Mouse (Mus musculus): ENCODE measurements at regions not wholly inside any gene's neighbourhood (a gene's known extent, or its start where the extent isn't known, plus 50 kb on each side); places are given as distances from the start of the nearest gene placed in this dataset.

- no peak for ATAC-seq (replicated peaks; ENCODE audit: insufficient number of reproducible peaks, low FRiP score, low TSS enrichment)
- no peaks in the 10 kb centered on the region for H3K27me3 ChIP-seq (ENCODE audit: control insufficient read depth, insufficient read depth, low read length)
- H3K36me3 ChIP-seq (ENCODE audit: control insufficient read depth, insufficient read depth, low read length) = no peaks in the 10 kb centered on the region
- 77% methylated on average over 3 of the region's 3 CpGs for WGBS (ENCODE audit: insufficient replicate concordance)
- H3K4me3 ChIP-seq (ENCODE audit: low read depth, low read length) = no peak overlapping the region
- no peak overlapping the region for H3K4me2 ChIP-seq
- no peak overlapping the region for H3K27ac ChIP-seq (ENCODE audit: low read depth, low read length)
- no peaks in the 10 kb centered on the region for H3K9me3 ChIP-seq (replicated peaks; ENCODE audit: control insufficient read depth, low read length)
- H3K9ac ChIP-seq (ENCODE audit: low read depth, low read length) = no peak overlapping the region
- H3K4me1 ChIP-seq (ENCODE audit: control insufficient read depth, insufficient read depth, low read length) = no peaks in the 10 kb centered on the region
These were observed 230.8 kb downstream of the Ahr start for GRCm38 (mm10) chr12:35303764-35304717.

- no peak overlapping the region for H3K4me3 ChIP-seq (ENCODE audit: low read depth, low read length)
- H3K27me3 ChIP-seq (ENCODE audit: control insufficient read depth, insufficient read depth, low read length) = no peaks in the 10 kb centered on the region
- H3K36me3 ChIP-seq (ENCODE audit: control insufficient read depth, insufficient read depth, low read length) = no peaks in the 10 kb centered on the region
- H3K9me3 ChIP-seq (replicated peaks; ENCODE audit: control insufficient read depth, low read length) = no peaks in the 10 kb centered on the region
- H3K4me2 ChIP-seq = no peak overlapping the region
- ATAC-seq (replicated peaks; ENCODE audit: insufficient number of reproducible peaks, low FRiP score, low TSS enrichment) = no peak
- H3K4me1 ChIP-seq (ENCODE audit: control insufficient read depth, insufficient read depth, low read length) = no peaks in the 10 kb centered on the region
- 69% methylated on average over 2 of the region's 2 CpGs for WGBS (ENCODE audit: insufficient replicate concordance)
- no peak overlapping the region for H3K27ac ChIP-seq (ENCODE audit: low read depth, low read length)
- H3K9ac ChIP-seq (ENCODE audit: low read depth, low read length) = no peak overlapping the region
These were observed 231.7 kb downstream of the Ahr start for GRCm38 (mm10) chr12:35303188-35303587.

- no peak overlapping the region for H3K9ac ChIP-seq (ENCODE audit: low read depth, low read length)
- ATAC-seq (replicated peaks; ENCODE audit: insufficient number of reproducible peaks, low FRiP score, low TSS enrichment) = no peak
- WGBS (ENCODE audit: insufficient replicate concordance) = 67% methylated on average over 1 of the region's 1 CpGs
These were observed 240.2 kb downstream of the Ahr start for GRCm38 (mm10) chr12:35294668-35295067.

GRCm38 (mm10) chr12:35293566-35293965, 241.3 kb downstream of the Ahr start:
- H3K9ac ChIP-seq (ENCODE audit: low read depth, low read length) = no peak overlapping the region
- no peaks in the 10 kb centered on the region for H3K4me1 ChIP-seq (ENCODE audit: control insufficient read depth, insufficient read depth, low read length)
- ATAC-seq (replicated peaks; ENCODE audit: insufficient number of reproducible peaks, low FRiP score, low TSS enrichment) = no peak
- no peak overlapping the region for H3K27ac ChIP-seq (ENCODE audit: low read depth, low read length)
- H3K27me3 ChIP-seq (ENCODE audit: control insufficient read depth, insufficient read depth, low read length) = no peaks in the 10 kb centered on the region
- H3K4me2 ChIP-seq = no peak overlapping the region
- 72% methylated on average over 2 of the region's 2 CpGs for WGBS (ENCODE audit: insufficient replicate concordance)
- no peaks in the 10 kb centered on the region for H3K36me3 ChIP-seq (ENCODE audit: control insufficient read depth, insufficient read depth, low read length)
- H3K9me3 ChIP-seq (replicated peaks; ENCODE audit: control insufficient read depth, low read length) = no peaks in the 10 kb centered on the region
- H3K4me3 ChIP-seq (ENCODE audit: low read depth, low read length) = no peak overlapping the region

More at GRCm38 (mm10) chr12:35294668-35295067, 240.2 kb downstream of the Ahr start:
- no peak overlapping the region for H3K4me3 ChIP-seq (ENCODE audit: low read depth, low read length)
- H3K9me3 ChIP-seq (replicated peaks; ENCODE audit: control insufficient read depth, low read length) = no peaks in the 10 kb centered on the region
- H3K27ac ChIP-seq (ENCODE audit: low read depth, low read length) = no peak overlapping the region
- no peaks in the 10 kb centered on the region for H3K36me3 ChIP-seq (ENCODE audit: control insufficient read depth, insufficient read depth, low read length)
- H3K27me3 ChIP-seq (ENCODE audit: control insufficient read depth, insufficient read depth, low read length) = no peaks in the 10 kb centered on the region
- H3K4me1 ChIP-seq (ENCODE audit: control insufficient read depth, insufficient read depth, low read length) = no peaks in the 10 kb centered on the region
- no peak overlapping the region for H3K4me2 ChIP-seq

DNA sequence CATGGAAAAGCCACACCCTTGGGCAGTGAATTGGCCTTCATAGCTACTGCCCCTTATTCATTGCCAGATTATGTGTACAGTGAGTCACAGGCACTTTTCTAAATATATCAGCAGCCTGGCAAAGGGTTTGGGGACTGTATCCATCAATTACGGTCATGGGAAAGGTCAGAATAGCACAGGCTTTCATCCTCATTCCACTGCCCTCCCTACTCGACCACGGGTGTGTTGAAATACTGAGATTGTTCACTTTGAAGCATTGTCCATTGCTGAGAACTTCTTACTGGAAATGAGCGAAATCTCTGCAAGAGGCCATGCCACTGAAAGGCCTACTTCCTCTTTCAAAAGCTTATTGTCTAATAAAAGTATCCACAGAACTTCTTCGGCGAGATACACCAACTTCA, 242.9 kb downstream of the Ahr start:
- ATAC-seq (replicated peaks; ENCODE audit: insufficient number of reproducible peaks, low FRiP score, low TSS enrichment) = no peak
- H3K9ac ChIP-seq (ENCODE audit: low read depth, low read length) = no peak overlapping the region
- no peaks in the 10 kb centered on the region for H3K4me1 ChIP-seq (ENCODE audit: control insufficient read depth, insufficient read depth, low read length)
- H3K9me3 ChIP-seq (replicated peaks; ENCODE audit: control insufficient read depth, low read length) = no peaks in the 10 kb centered on the region
- no peaks in the 10 kb centered on the region for H3K27me3 ChIP-seq (ENCODE audit: control insufficient read depth, insufficient read depth, low read length)
- H3K36me3 ChIP-seq (ENCODE audit: control insufficient read depth, insufficient read depth, low read length) = no peaks in the 10 kb centered on the region
- H3K4me2 ChIP-seq = no peak overlapping the region
- WGBS (ENCODE audit: insufficient replicate concordance) = 81% methylated on average over 6 of the region's 6 CpGs
- H3K4me3 ChIP-seq (ENCODE audit: low read depth, low read length) = no peak overlapping the region
- no peak overlapping the region for H3K27ac ChIP-seq (ENCODE audit: low read depth, low read length)

GRCm38 (mm10) chr12:35287974-35288373, 241.0 kb downstream of the Snx13 start:
- Histone ChIP-seq H3K4me1 (ENCODE audit: control insufficient read depth, insufficient read depth, low read length) (no peaks in the 10 kb centered on the region), H3K9me3 (replicated peaks; ENCODE audit: control insufficient read depth, low read length) (no peaks in the 10 kb centered on the region), H3K27me3 (ENCODE audit: control insufficient read depth, insufficient read depth, low read length) (no peaks in the 10 kb centered on the region), H3K9ac (ENCODE audit: low read depth, low read length) (no peak overlapping the region), H3K36me3 (ENCODE audit: control insufficient read depth, insufficient read depth, low read length) (no peaks in the 10 kb centered on the region), H3K27ac (ENCODE audit: low read depth, low read length) (no peak overlapping the region), H3K4me2 (no peak overlapping the region), H3K4me3 (ENCODE audit: low read depth, low read length) (no peak overlapping the region)
- no peak for ATAC-seq (replicated peaks; ENCODE audit: insufficient number of reproducible peaks, low FRiP score, low TSS enrichment)
- 68% methylated on average over 2 of the region's 2 CpGs for WGBS (ENCODE audit: insufficient replicate concordance)

GRCm38 (mm10) chr12:35287570-35287969, 240.6 kb downstream of the Snx13 start:
- no peak overlapping the region for H3K4me2 ChIP-seq
- H3K9me3 ChIP-seq (replicated peaks; ENCODE audit: control insufficient read depth, low read length) = no peaks in the 10 kb centered on the region
- 74% methylated on average over 3 of the region's 3 CpGs for WGBS (ENCODE audit: insufficient replicate concordance)
- no peaks in the 10 kb centered on the region for H3K27me3 ChIP-seq (ENCODE audit: control insufficient read depth, insufficient read depth, low read length)
- H3K4me3 ChIP-seq (ENCODE audit: low read depth, low read length) = no peak overlapping the region
- H3K4me1 ChIP-seq (ENCODE audit: control insufficient read depth, insufficient read depth, low read length) = no peaks in the 10 kb centered on the region
- ATAC-seq (replicated peaks; ENCODE audit: insufficient number of reproducible peaks, low FRiP score, low TSS enrichment) = no peak
- no peaks in the 10 kb centered on the region for H3K36me3 ChIP-seq (ENCODE audit: control insufficient read depth, insufficient read depth, low read length)
- no peak overlapping the region for H3K27ac ChIP-seq (ENCODE audit: low read depth, low read length)
- no peak overlapping the region for H3K9ac ChIP-seq (ENCODE audit: low read depth, low read length)

DNA sequence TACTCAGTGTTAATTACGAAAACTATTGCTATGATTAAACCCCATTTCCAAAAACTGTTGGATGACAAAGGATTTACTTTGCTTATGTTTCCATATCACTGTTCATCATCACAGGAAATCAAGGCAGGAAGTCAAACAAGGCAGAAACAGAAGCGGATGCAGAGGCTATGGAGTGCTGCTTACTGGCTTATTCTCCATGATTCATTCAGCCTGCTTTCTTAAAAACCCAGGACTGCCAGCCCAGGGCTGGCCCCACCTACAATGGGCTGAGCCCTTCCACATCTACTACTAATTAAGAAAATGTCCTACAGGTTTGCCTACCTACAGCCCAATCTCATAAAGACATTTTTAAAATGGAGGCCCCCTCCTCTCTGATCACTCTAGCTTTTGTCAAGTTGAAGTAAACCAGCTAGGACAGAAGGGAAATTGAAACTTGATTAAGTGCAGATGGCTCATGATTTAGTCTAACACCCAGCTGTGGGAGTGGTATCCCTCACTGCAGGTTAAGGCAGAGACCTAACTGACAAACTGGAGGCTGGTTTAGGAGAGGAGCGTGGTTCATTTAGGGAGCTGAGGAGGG, 240.1 kb downstream of the Snx13 start:
- H3K27me3 ChIP-seq (ENCODE audit: control insufficient read depth, insufficient read depth, low read length) = no peaks in the 10 kb centered on the region
- no peaks in the 10 kb centered on the region for H3K9me3 ChIP-seq (replicated peaks; ENCODE audit: control insufficient read depth, low read length)
- H3K27ac ChIP-seq (ENCODE audit: low read depth, low read length) = no peak overlapping the region
- H3K4me3 ChIP-seq (ENCODE audit: low read depth, low read length) = no peak overlapping the region
- no peak overlapping the region for H3K4me2 ChIP-seq
- no peaks in the 10 kb centered on the region for H3K36me3 ChIP-seq (ENCODE audit: control insufficient read depth, insufficient read depth, low read length)
- ATAC-seq (replicated peaks; ENCODE audit: insufficient number of reproducible peaks, low FRiP score, low TSS enrichment) = no peak
- H3K9ac ChIP-seq (ENCODE audit: low read depth, low read length) = no peak overlapping the region
- WGBS (ENCODE audit: insufficient replicate concordance) = 77% methylated on average over 3 of the region's 3 CpGs
- H3K4me1 ChIP-seq (ENCODE audit: control insufficient read depth, insufficient read depth, low read length) = no peaks in the 10 kb centered on the region
